Comparison of ENCODE assay signal across 9 mouse cellular contexts in the genomic region with DNA sequence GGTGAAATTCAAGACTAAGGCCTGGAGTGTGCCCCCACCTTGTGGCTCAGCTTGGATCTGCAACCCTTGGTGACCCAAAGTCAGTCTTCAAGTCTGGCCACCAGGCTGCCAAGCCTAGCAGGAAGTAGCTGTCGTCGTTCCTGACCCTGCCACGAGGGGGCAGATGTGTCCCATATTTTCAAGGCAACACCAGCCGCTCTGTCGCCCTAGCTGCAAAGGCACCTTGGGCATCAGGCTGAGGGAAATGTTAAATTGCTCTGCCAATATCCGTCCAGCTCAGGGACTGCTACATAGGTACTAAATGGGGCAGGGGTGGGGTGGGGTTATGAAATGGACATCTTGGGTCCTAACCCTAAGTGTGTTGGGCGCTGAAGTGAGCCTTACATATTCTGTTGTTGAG. TPM values are rescaled to one million over a fixed set of nuclear protein-coding genes. Genes with fewer than 3 reads are reported as not detected.
DNase-seq lines count a peak whose midpoint lies in the region; ATAC-seq and TF ChIP-seq lines count a peak whose summit lies in the region.
"Had no signal": no experiment of that assay in that cellular context is flagged by ENCODE, and none has a peak within 500 bp of the region (broad histone marks: within the 10 kb centered on the region; RNA-seq: fewer than 3 reads in every experiment).

No protein-coding gene starts in this region.

- H3K36me3 ChIP-seq in heart, embryonic 11.5 days (ENCODE audit: control insufficient read depth, insufficient read depth, low read length), result no peaks in the 10 kb centered on the region
- H3K36me3 ChIP-seq in intestine, embryonic 16.5 days (ENCODE audit: control insufficient read depth, insufficient read depth, low read length), result no peaks in the 10 kb centered on the region
- H3K36me3 ChIP-seq in midbrain, embryonic 15.5 days (replicated peaks), result no peaks in the 10 kb centered on the region
- H3K36me3 ChIP-seq in stomach, postnatal 0 days (ENCODE audit: control insufficient read depth, insufficient read depth, low read length), result no peaks in the 10 kb centered on the region

- no peak overlapping the region for H3K4me3 ChIP-seq in heart, embryonic 11.5 days (ENCODE audit: low read depth, low read length)
- no peak overlapping the region for H3K4me3 ChIP-seq in intestine, embryonic 16.5 days (ENCODE audit: low read length)
- H3K4me3 ChIP-seq in midbrain, embryonic 15.5 days, result no peak overlapping the region
- H3K4me3 ChIP-seq in stomach, postnatal 0 days (ENCODE audit: low read depth, low read length), result no peak overlapping the region
- H3K4me3 ChIP-seq: myocyte had no signal

- TF ChIP-seq EP300 in stomach, postnatal 0 days (optimal IDR thresholded peaks at IDR 0.05), result no peak

- H3K9ac ChIP-seq in heart, embryonic 11.5 days (ENCODE audit: low read depth, low read length), result no peak overlapping the region
- no peak overlapping the region for H3K9ac ChIP-seq in intestine, embryonic 16.5 days (ENCODE audit: low read depth, low read length)
- no peak overlapping the region for H3K9ac ChIP-seq in midbrain, embryonic 15.5 days
- no peak overlapping the region for H3K9ac ChIP-seq in stomach, postnatal 0 days (ENCODE audit: low read length)

- TF ChIP-seq CTCF in stomach, postnatal 0 days (IDR thresholded peaks at IDR 0.05; ENCODE audit: low read depth), result peak; percentile 94

- DNase-seq in heart, adult 11 months, result peak; percentile 94
- DNase-seq in cerebellum, postnatal 14 days, result peak; percentile 97
- DNase-seq in gastrocnemius, adult 18-20 months (ENCODE audit: low spot score), result peak; percentile 66
- DNase-seq in left cerebral cortex, postnatal 14 days (ENCODE audit: low spot score in 2 of 2), result peak; percentile 92 to 94
- peak; percentile 90 for DNase-seq in stomach, postnatal 0 days (ENCODE audit: low spot score)

- no peak overlapping the region for H3K27ac ChIP-seq in heart, embryonic 11.5 days (ENCODE audit: low read depth, low read length)
- H3K27ac ChIP-seq in intestine, embryonic 16.5 days (ENCODE audit: low read length), result no peak overlapping the region
- no peak overlapping the region for H3K27ac ChIP-seq in midbrain, embryonic 15.5 days
- H3K27ac ChIP-seq in stomach, postnatal 0 days (replicated peaks), result no peak overlapping the region

- no peaks in the 10 kb centered on the region; the same call in 1 of the 2 replicates for H3K4me1 ChIP-seq in heart, embryonic 11.5 days (ENCODE audit: control insufficient read depth, insufficient read depth, low read length)
- 0 out of 2 replicates have a peak, but pooled peaks cover 7% of the 10 kb centered on the region for H3K4me1 ChIP-seq in intestine, embryonic 16.5 days (ENCODE audit: control insufficient read depth, insufficient read depth, low read length)
- peaks cover 13% of the 10 kb centered on the region for H3K4me1 ChIP-seq in midbrain, embryonic 15.5 days
- H3K4me1 ChIP-seq in stomach, postnatal 0 days (replicated peaks; ENCODE audit: control insufficient read depth, insufficient read depth), result no peaks in the 10 kb centered on the region

- H3K27me3 ChIP-seq in heart, embryonic 11.5 days (ENCODE audit: control insufficient read depth, insufficient read depth, low read length), result no peaks in the 10 kb centered on the region
- H3K27me3 ChIP-seq in intestine, embryonic 16.5 days (replicated peaks; ENCODE audit: control insufficient read depth, insufficient read depth, low read length), result no peaks in the 10 kb centered on the region
- no peaks in the 10 kb centered on the region for H3K27me3 ChIP-seq in midbrain, embryonic 15.5 days (replicated peaks)
- H3K27me3 ChIP-seq in stomach, postnatal 0 days (ENCODE audit: control insufficient read depth, insufficient read depth, low read length), result no peaks in the 10 kb centered on the region

- intact Hi-C loops in left cerebral cortex, postnatal 14 days (cut with DNase I), result loop anchor here (2.0 to 10.0 kb wide), 3 partner anchors 81 to 221 kb away; no protein-coding TSS in a partner anchor

- 17% methylated on average over 7 of the region's 7 CpGs for WGBS in heart, embryonic 11.5 days (ENCODE audit: insufficient replicate concordance)
- WGBS in intestine, embryonic 16.5 days, result 15% methylated on average over 7 of the region's 7 CpGs
- WGBS in midbrain, embryonic 15.5 days, result 16% methylated on average over 7 of the region's 7 CpGs
- 15% methylated on average over 7 of the region's 7 CpGs for WGBS in stomach, postnatal 0 days

- H3K4me2 ChIP-seq in heart, embryonic 11.5 days, result no peak overlapping the region
- H3K4me2 ChIP-seq in intestine, embryonic 16.5 days (ENCODE audit: low read depth, low read length), result no peak overlapping the region
- H3K4me2 ChIP-seq in midbrain, embryonic 15.5 days, result no peak overlapping the region
- H3K4me2 ChIP-seq in stomach, postnatal 0 days (replicated peaks; ENCODE audit: low read depth), result no peak overlapping the region

- ATAC-seq in heart, embryonic 11.5 days (replicated peaks; ENCODE audit: insufficient number of reproducible peaks, low FRiP score, low TSS enrichment), result no peak
- peak; percentile 29; the same call in 1 of the 2 replicates for ATAC-seq in intestine, embryonic 16.5 days
- ATAC-seq in midbrain, embryonic 15.5 days (replicated peaks), result peak; percentile 58
- ATAC-seq in stomach, postnatal 0 days (ENCODE audit: low FRiP score, low TSS enrichment), result peak; percentile 80

- H3K9me3 ChIP-seq in heart, embryonic 11.5 days (replicated peaks; ENCODE audit: control insufficient read depth, low read length), result no peaks in the 10 kb centered on the region
- no peaks in the 10 kb centered on the region for H3K9me3 ChIP-seq in intestine, embryonic 16.5 days (ENCODE audit: control insufficient read depth, low read length)
- H3K9me3 ChIP-seq in midbrain, embryonic 15.5 days, result no peaks in the 10 kb centered on the region
- no peaks in the 10 kb centered on the region for H3K9me3 ChIP-seq in stomach, postnatal 0 days (ENCODE audit: control insufficient read depth, low read length)

RNA-seq across cellular contexts. Expression of a gene that starts 28.7 kb away (rescaled TPM):
- 8.9 and 13.7 TPM in 2 replicates for polyA plus RNA-seq in heart, embryonic 11.5 days (2014; fragmentation: Nextera tagmentation; extraction: Ambion mirVana)
- 1 to 10 TPM; 4.0 to 5.9 TPM for total RNA-seq in gastrocnemius, adult 18-20 months (2021)
- polyA plus RNA-seq in intestine, embryonic 16.5 days (2015; fragmentation: Nextera tagmentation; extraction: Ambion mirVana), result 6.5 and 7.6 TPM in 2 replicates
- 1 to 10 TPM; 3.2 to 3.8 TPM for total RNA-seq in left cerebral cortex, postnatal 14 days (2021)
- 3.3 and 3.4 TPM in 2 replicates for polyA plus RNA-seq in midbrain, embryonic 15.5 days (2015; fragmentation: Nextera tagmentation; extraction: Ambion mirVana)
- 3.2 and 3.5 TPM in 2 replicates for polyA plus RNA-seq in stomach, postnatal 0 days (2015; fragmentation: Nextera tagmentation; extraction: Ambion mirVana)
- polyA plus RNA-seq: myocyte had no signal
